Mouse (Mus musculus) lung, postnatal 36 days (tissue): ENCODE results near the gene Cfap52.

Experiments used
- DNase-seq: peaks from one replicate; pipeline ENCODE4 v3.0.0; 2022; ENCODE audit warnings: mixed read lengths

Gene Cfap52

DNA sequence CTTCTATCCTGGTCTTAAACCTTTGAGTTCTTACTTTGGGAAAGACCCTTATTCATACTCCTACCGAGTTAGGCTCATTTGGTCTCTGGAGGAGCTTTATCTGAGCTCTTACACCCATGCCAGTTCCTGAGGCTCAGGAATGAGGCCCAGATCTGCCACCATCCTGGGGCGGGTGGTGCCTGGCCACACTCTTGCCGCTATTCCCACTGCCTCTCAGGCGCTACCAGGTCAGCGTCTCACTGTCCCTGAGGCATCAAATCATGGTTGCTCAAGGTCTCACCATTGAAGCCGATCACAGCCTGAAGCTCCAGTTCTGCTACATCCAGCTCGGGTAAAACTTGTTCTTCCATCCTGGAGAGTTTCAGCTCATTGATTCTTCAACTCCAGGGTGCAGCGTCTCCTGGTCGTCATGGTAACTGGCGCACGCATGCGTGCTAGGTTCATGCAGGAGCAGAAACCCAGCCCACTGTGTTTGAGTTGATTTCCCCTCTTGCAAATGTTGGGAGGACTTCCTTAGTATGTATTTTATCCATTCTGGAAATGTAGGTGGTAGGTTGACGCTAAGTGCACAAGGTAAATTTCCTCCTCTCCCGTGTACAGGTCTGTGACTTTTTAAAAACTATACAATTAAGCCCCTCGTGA is at the start of gene Cfap52:
Gene Cfap52, minus strand, starts transcription at position 410 of the 642 bp plus-strand sequence.
- peak; percentile 87 for DNase-seq

DNA sequence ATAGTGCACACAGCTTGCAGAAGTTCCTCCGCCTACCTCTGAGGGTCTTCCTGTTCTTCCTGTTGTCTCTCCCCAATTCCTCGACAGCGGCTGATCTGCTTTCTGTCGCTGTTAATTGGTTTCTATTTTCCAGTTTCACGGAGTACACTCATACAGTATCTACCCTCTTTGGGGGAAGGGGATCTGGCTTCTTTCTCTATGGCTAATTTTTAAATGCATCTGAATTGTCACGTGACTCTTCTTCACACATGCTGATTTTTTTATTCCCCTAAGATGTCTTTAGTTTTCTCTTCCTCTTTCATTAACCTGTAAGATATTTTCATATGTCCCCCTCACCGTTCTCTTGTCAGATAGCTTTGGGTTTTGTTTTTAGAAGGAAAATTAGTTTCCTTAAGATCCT is 46.8 kb upstream of the Cfap52 start:
- DNase-seq: no peak

DNA sequence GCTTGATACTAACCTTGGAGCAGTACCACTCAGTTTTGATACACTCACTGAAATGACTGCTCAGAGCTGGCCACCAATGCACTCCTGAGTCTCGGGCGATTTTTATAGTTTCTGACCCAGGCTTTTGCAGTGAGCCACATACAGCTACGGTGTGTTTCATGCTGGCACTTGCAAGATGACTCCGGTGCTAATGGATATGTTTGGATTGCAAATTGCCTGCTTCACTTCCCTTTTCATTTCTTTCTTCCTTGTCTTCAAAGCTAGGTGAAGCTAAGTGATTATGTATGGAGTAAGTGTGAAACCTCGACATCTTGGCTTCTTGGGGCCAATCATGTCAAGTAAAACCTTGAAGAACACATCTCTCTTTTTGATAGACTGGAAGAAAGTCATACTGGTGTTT is 43.9 kb upstream of the Cfap52 start:
- DNase-seq: no peak

DNA sequence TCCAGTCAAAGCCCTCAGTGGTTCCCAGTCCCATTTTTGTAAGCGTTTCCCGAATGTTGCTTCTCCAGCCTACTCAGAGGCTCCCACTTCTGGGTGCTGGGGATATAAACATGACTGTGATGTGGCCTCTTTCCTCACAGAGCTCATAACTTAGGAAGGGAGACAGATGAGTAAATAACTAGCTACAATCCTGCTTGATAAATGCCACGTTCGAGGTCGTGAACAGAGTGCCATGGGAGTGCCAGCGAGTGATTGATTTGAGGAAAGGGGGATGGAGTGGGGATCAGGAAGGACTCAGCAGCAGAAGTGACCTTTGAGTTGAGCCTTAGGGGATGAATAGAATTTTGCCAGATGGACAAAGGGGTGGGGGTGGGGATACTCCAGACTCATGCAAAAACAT is 42.2 kb upstream of the Cfap52 start:
- no peak for DNase-seq

DNA sequence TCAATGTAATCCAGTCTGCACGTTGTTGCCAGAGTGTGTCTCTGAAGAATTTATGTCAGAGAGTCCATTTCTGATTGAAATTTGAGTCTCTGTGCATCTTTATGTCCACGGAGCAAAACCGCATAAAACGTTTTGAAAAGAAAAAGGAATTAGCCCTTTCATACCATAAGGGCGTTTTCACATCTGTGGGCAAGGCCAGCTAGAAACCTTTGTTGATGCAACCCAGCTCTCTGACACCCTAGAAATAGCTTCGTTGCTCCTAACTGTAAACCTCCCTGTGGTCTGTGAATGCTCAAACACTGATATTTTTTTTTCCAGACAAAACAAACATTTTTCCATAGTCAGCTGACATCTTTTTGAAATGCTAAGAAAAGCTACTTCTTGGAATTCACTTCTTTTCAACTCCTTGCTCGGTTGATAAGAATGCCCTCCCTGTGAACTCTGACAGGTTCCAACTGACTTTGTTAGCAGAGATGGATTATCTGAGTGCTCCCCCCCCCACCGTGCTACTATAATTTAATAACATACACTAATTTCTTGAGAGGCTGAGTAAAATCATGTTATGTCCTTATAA is 40.9 kb upstream of the Cfap52 start:
- DNase-seq: no peak

DNA sequence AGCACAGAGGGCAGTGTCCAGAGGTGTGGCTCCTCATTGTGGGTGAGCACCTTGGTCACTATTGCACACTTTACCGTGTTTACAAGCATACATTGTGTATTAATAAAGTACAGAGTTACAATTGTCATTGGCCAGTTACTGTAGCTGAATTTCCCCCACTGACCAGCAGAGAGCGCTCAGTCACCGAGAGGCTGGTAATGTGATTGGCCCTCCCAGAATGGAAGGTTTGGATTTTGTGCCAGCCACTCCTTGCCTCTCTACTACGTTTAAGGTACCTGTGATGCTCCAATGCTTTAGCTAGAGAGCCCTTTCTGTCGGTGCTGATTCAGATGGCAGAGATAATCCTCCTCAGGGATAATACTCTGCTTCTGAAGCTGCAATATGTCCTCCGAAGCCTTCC is 38.7 kb upstream of the Cfap52 start:
- DNase-seq: peak; percentile 83

DNA sequence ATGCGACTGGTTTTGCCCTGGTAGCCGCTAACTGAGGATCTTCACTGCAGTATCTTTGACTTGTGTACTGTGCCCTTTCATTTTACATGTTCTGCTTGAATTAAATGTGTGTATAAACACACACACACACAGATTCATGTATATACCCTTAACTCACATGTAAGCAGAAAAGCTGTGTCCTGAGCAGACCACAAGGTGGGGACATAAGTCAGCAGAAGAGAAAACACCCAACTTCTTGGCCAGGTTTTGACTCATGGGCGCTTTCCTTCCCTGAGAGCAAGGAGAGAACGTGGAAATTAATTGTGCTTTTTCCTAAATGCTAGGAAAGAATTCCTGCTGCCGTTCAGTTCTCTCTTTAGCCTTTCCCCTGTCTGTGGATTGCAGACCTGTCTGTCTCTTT is 34.2 kb upstream of the Cfap52 start:
- no peak for DNase-seq

DNA sequence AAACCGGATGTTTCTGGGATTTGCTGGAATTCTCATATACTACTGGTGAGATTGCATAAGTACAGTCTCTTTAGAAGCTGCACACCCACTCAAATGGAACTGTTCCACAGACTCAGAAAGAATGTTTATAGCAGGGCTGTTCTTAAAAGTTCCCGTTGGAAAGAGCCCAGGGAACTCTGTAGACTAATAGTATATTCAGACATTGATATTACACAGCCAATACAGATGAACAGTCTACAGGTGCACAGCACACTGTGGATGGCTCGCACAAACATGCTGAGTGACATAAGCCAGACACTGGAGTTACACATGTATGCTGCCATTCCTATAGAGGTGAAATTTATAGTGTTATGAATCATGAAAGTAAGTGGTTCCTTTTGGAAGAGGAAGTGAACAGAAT is 33.5 kb upstream of the Cfap52 start:
- DNase-seq: no peak

DNA sequence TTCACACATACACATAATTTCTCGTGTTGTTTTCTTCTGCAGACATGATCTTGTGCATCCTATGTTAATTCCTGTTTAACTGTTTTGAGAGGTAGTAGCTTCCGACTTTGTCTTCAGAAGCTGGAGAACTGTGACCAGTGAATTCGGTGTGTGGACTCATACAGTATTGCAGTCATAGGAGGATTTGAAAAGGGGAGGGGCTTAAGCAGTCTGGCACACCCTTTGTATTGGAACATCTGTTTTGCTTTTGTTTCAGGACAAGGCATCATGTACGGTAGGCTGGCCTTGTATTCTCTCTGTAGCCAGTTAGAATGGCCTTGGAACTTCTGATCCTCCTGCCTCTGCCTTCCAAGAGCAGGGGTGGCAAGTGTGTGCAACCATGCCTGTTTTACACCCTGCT is 30.5 kb upstream of the Cfap52 start:
- DNase-seq: no peak

DNA sequence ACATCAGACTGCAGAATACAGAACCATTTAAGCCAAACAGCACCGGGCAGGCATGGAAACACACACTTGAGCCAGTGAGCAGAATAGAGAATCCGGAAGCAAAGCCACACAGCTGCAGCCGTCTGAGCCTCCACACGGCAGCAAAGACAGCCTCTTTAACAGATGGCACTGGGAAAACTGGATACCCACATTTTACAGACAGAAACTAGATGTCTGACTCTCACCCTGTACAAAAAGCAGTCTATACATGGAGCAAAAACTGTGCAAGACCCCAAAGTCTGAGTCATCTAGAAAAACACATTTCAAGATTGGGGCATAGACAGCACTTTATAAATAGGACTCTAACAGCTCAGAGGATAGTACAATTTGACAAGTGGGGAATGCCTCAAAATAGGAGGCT is 25.8 kb upstream of the Cfap52 start:
- DNase-seq: no peak

DNA sequence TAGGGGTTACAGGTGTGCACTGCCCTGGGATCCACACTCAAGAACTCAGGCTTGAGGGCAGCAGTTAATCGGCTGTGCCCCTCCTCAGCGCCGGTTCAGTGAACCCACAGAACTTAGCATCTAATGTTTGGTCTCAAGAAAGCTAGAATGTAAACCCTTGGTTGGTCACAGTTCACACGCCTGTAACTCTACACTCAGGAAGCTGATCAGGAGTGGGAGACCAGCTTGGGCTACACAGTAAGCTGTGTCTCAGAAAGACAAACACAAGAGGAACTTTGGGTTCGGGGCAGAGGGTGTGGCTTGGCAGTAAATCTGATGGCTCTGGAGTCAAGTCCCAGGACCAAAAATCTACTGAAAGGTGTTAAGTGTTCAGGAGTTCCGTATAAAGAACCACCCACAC is 18.1 kb upstream of the Cfap52 start:
- no peak for DNase-seq

DNA sequence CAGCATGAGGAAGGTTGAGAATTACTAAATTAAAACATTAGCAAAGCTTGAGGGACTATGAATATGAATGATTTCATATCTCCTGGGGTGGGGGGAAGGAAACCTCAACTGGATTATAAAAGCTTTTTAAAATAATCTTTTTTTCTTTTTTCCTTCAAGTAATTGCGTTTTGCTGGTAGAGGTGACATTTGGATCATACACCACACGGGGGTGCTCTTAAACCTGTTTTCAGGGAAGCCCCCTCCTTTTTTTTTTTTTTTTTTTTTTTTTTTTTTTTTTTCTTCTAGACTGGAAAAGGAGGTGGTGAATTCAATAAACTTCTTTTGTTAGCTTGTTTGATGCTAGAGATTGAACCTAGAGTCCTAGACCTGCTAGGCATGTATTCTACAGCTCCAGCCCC is 9.8 kb upstream of the Cfap52 start:
- peak; percentile 43 for DNase-seq

DNA sequence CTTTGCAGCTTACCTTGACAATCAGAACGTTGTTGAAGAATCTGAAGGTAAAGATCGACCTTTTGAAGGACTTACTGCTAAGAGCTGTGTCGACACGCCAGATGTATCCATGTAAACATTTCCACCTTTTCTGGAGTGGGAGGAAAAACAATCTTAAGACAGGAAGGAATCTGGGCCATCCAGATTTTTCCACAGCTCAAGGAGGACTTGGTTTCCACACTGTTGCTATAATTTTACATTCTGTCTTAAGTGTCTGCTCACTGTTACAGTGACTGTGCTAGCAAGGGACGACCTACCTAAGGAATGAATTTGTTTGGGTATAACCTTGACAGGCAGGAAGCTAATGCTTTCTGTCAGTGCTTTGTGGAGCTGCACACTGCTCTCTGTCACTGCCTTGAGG is 7.8 kb upstream of the Cfap52 start:
- DNase-seq: peak; percentile 42

DNA sequence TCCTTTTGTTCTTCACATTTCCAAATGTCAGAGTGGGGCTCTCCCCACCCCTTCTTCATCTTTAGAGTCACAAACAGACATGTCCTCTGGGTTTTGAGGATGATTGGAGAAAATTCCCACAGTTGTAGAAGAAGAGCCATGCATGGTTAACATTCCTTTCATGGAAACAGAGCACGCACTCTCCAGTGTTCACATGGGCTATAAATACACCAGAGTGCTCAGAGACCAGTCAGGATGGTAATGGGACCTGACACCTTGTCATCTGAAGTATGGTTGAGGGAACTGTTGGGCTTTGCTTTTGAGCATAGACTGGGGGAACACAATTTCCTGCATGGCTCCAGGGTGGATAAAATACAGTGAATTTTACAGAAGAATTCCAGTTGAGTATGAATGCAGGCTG is 7.2 kb upstream of the Cfap52 start:
- no peak for DNase-seq

DNA sequence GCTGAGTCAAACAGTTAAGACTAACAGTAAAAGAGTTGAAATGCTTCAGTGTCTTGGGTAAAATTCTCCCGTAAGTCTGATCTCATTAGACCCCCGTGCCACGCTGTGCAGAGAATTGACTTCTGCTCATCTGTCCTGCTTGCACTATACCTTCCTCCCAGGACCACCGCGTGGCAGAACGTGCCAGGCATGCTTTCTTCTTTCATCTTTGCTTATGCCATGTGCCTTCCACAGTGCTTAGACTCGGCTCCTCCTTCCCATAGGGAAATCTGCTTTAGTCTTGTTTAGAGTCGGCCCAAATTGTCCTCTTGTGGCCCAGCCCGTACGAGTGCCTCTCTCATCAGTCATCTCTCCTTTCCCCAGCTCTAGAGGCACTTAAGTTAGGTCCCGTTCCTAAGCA is 2.4 kb upstream of the Cfap52 start:
- DNase-seq: no peak

DNA sequence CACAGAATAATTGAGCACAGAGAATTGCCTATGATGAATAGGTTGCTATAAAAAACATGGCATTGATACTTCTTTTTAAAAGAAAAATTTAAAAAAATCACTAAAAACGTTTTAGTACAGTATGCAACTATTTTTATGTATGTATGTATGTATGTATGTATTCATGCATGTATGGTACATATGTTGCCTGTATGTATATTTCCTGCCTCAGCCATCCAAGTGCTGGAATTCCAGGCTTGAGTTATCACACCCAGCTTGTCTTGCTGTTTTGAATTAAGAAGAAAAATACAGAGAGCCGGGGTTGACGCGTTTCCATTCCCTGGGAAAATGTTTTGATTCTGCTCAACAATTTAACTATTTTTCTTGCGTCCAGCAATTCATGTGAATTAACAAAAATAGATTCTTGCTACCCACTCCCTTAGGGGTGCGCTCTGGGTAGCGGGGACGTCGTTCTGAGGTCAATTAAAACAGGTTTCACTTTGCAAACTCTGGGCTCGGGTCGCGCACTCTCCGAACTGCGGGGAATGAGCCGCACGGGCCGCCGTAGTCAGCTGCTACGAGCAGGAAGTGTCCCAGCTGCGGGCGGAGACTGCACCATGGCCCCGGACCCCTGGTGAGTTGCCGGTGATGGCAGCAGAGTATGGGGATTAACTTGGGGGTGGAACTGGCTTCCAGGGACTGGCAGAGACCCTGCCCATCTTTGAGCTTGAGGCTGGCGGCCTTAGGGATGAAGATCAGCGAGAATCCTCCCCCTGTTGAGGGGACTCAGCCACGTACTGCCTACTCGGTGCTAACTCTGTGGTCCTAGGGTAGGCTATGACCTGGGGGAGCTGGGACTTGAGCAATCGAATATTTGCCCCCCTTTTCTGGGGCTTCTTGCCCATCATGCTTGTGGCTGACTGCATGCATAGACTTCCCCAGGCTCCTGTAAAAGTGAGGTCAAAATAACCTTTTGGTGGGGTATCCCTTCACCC is 741 bp upstream of the Cfap52 start, which contains the start of gene Stx8:
Gene Stx8, plus strand, starts transcription at position 289 of the 974 bp plus-strand sequence.
- DNase-seq: peak; percentile 97

DNA sequence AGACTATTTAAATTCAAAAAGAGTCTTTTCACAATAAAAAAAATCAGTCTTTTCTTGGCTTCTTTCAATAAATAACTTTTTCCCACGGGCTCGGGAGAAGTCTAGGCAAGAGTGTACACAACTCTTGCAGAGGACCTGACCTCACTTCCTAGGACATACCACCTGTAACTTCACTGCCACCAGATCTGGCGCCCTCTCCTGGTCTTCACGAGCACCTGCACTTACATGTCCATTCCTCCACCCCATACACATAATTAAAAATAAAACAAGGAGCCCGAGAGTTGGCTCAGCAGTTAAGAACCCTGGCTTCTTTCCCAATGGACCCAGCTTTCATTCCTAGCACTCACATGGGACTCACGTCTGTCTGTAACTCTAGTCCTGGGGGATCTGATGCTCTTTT is 1.3 kb downstream of the Cfap52 start:
- no peak for DNase-seq

DNA sequence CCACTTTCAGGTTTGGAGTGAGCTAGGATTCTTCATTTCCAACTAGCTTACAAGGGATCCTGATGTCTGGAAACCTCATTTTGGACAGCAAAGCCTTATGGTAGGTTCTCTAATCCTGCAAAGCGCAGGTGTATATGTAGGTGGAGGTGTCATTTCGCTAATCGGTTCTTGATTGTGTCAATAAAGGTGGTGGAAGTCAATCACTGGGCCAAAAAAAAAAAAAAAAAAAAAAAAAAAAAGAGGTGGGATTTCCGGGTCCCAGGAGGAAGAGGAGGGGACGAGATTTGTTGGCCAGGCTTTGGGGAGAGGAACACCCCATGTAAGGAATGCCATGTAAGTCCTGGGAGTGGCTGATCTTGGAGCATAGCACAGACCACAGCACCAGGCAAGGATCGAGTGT is 11.0 kb downstream of the Cfap52 start:
- DNase-seq: no peak

DNA sequence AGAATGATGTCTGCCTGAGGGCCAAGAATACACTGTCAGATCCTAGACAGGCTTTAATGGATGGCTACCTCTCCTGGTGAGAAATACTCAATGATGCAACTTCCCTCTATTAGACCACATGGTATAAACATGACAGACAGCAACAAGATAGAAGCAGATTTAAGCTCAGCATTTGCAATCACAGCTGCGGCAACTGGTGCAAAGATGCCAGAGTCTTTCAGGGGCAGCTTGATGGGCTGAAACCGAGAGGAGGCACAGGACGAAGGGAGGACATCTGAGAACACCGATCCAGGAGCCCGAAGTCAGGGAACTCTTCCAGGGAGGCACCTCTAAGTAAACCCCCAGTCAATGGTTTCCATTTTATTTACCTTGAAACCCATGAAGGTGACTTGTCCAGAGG is 11.8 kb downstream of the Cfap52 start:
- no peak for DNase-seq

DNA sequence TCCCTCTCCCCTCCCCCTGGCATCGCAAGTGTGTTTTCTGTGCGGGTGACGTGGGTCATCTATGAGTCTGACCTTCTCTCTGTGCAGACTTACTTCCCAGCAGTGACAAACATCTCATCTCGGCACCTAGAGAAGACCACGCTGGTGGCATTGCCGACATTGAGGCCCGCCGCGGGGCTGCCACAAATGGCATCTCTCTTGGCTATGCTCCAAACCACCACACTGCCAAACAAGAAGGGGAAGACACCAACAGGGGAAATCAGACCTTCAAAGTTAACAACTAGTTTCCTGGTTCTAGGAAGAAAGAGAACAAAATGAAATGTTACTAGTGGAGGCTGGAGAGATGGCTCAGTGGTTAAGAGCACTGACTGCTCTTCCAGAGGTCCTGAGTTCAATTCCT is 16.0 kb downstream of the Cfap52 start:
- DNase-seq: no peak

DNA sequence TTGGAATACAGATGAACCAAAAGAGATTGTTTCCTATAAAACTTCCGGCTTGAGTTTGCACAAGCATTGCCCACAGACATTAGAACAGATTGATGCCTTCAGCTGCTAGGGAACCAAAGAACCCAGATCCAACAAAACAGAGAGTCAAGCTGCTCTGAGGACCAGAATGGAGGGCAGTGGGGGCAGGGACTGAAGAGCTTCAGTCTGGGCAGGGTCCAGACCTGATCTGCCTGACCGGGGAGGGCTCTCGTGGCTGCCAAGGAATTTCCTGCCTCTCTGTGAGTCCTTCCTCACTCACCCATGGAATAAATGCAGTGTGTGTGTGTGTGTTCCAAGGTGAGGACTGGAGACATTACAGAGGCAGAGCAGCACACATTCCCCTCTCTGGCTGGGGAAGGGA is 17.2 kb downstream of the Cfap52 start:
- no peak for DNase-seq

DNA sequence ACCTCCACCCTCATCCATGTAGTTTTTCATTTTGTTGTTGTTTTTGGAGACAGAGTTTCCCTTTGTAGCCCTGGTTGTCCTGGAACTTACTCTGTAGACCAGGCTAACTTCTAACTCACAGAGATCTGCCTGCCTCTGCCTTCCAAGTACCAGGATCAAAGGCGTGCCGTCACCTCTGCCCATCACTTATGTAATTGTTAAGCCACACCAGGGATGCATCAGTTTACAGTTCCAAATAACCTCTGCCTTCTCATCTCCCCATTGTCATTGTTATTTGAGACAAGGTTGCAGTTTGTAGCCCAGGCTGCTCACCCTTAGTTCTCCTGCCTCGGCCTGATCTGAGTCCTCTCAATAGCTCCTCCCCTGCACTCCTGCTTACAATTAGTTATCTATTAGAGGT is 33.3 kb downstream of the Cfap52 start:
- DNase-seq: no peak

DNA sequence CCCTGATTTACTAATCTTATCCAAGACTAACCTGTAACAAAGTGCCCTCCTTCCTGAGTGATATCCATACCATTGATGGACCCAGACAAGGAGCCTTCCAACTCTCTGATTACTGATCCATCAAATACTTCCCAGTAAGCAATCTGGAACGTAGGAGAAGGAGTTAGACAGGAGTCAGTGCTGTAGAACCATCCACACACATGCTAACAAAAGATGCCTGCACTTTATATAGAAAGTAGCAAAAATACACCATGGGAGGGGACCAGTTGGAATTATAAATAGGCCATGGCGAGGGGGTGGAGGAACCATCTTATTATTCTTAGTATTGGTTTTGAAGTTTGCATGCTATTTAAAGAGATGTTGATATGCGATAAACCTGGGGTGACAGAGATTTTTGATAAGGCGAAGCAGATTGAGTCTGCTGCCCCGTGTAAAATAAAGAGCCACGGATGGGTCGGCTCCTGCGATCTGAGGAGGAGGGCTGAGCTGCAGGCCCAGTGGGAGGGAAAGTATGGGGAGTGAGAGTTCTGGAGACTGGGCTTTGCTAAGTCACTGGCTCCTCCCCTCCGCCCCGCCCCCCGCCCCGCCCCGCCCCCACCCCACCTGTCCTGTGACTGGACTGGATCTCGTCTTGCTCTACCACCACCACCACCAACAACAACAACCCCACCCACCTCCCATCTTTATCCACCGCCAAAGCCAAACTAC is 38.9 kb downstream of the Cfap52 start:
- no peak for DNase-seq
